Mouse (Mus musculus) heart, postnatal 10 days (tissue): ENCODE results near the gene Tmem8b. TPM values are rescaled to one million over a fixed set of nuclear protein-coding genes. Genes with fewer than 3 reads are reported as not detected.

ENCODE experiments used
- microRNA-seq, 2 experiments: library from miRNA; unstranded; fragments of <30 nt; microRNA quantifications; one replicate each; pipeline ENCODE4 v1.2.0; 2022
- total RNA-seq, 2 experiments: library from RNA; stranded (reverse); gene quantifications; 2 replicates each; pipeline ENCODE4 v1.2.3; 2021

Gene Tmem8b
- total RNA-seq, 2 experiments from 2014 or later, result 15.0 to 15.2 TPM

Small RNAs within 50 kb of the gene (microRNA-seq; reads per million reads assigned to microRNA genes)
- gene Gm25262, result 0.95 to 1.0 reads per million in 2 experiments

Other genes with a start within 250 kb of the Tmem8b start
- gene Fam166b, start 239.8 kb upstream of the Tmem8b start, total RNA-seq, result under 1 TPM in 1 of 2 experiments, not detected in 1; 0.62 TPM
- 10 to 100 TPM; 42.3 to 42.6 TPM for gene Tesk1, start 227.0 kb upstream of the Tmem8b start, total RNA-seq
- under 1 TPM; 0.45 to 0.60 TPM for gene Cd72, start 214.3 kb upstream of the Tmem8b start, total RNA-seq
- under 1 TPM in 1 of 2 experiments, not detected in 1; 0.38 TPM for gene Sit1, start 185.2 kb upstream of the Tmem8b start, total RNA-seq
- gene Ccdc107, start 176.1 kb upstream of the Tmem8b start, total RNA-seq, result 10 to 100 TPM; 26.1 to 27.3 TPM
- 1 to 10 TPM; 4.0 to 5.2 TPM for gene Arhgef39, start 169.3 kb upstream of the Tmem8b start, total RNA-seq
- under 1 TPM; 0.30 to 0.79 TPM for gene Car9, start 162.0 kb upstream of the Tmem8b start, total RNA-seq
- 10 to 100 TPM; 55.5 to 57.3 TPM for gene Tpm2, start 145.2 kb upstream of the Tmem8b start, total RNA-seq
- gene Creb3, start 106.6 kb upstream of the Tmem8b start, total RNA-seq, result 10 to 100 TPM; 57.2 to 61.8 TPM
- 100 to 1,000 TPM; 147 to 167 TPM for gene Tln1, start 106.3 kb upstream of the Tmem8b start, total RNA-seq
- gene Rgp1, start 90.3 kb upstream of the Tmem8b start, total RNA-seq, result 10 to 100 TPM; 42.1 to 45.5 TPM
- gene Gba2, start 90.1 kb upstream of the Tmem8b start, total RNA-seq, result 10 to 100 TPM; 15.4 to 15.6 TPM
- under 1 TPM; 0.36 to 0.37 TPM for gene Msmp, start 84.5 kb upstream of the Tmem8b start, total RNA-seq
- gene Npr2, start 37.0 kb upstream of the Tmem8b start, total RNA-seq, result 10 to 100 TPM; 42.9 to 45.1 TPM
- gene Spag8, start 15.4 kb upstream of the Tmem8b start, total RNA-seq, result under 1 TPM; 0.19 to 0.52 TPM
- gene Hint2, start 12.5 kb upstream of the Tmem8b start, total RNA-seq, result 100 to 1,000 TPM; 110 to 112 TPM
- under 1 TPM; 0.25 to 0.26 TPM for gene Fam221b, start 174 bp downstream of the Tmem8b start, total RNA-seq
- not detected for gene Olfr70, start 31.8 kb downstream of the Tmem8b start, total RNA-seq
- gene Olfr71, start 41.3 kb downstream of the Tmem8b start, total RNA-seq, result not detected
- 1 to 10 TPM; 4.5 to 6.1 TPM for gene Hrct1, start 58.2 kb downstream of the Tmem8b start, total RNA-seq
- 1 to 10 TPM; 4.2 to 5.1 TPM for gene Spaar, start 61.1 kb downstream of the Tmem8b start, total RNA-seq
- gene Olfr159, start 102.0 kb downstream of the Tmem8b start, total RNA-seq, result not detected
- gene Olfr156, start 154.9 kb downstream of the Tmem8b start, total RNA-seq, result not detected
- gene Olfr157, start 171.2 kb downstream of the Tmem8b start, total RNA-seq, result not detected
- gene Olfr155, start 182.6 kb downstream of the Tmem8b start, total RNA-seq, result not detected
- gene Reck, start 206.6 kb downstream of the Tmem8b start, total RNA-seq, result 10 to 100 TPM; 12.3 to 12.8 TPM